Mouse (Mus musculus): ENCODE measurements around the gene Zfp987.
"Not testable (repeated sequence)": the region's sequence is repeated elsewhere in the genome, so short reads cannot be mapped to it uniquely, and the experiment has no call there.

The Zfp987 gene

DNA sequence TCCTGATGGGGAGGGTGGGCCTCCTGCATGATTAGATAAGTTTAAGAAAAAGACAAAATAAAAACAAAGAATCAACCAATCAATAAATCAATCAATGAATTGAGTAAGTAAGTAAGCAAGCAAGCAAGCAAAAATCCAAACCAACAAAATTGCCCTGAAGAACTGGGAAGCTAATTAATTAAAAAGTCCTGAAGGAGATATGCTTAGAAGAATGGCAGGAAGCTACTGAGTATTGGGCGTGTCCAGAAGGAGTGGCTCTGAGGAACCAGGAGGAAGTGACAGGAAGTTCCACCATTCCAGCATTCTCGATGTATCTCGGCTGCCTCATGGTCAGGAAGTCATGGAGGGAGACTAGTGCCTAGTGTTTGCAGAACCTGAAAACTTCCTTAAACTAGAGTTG is at the start of gene Zfp987:
TSS of gene Zfp987 (plus strand) at position 301 of the 400 bp plus-strand sequence.
- not testable (repeated sequence) for DNase-seq (ENCODE audit: low read depth)

DNA sequence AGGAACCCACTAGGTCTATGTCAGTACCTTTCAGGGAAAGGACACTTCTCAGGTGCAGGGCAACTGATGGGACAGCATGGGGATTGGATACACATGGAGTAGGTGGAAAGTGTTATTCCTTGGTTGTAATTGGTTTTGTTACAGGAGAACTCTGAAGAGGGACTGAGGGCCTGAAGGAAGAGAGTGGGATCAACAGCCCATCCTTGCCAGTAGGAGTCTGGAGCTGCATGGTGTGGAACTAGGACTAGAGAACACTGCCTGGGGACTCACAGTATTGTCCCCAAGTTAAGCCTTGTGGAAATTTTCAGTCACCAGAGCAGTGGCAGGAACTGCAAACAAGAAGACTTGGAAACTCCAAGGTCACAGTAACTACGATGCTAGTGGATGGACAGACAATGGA is 44.6 kb upstream of the Zfp987 start:
- not testable (repeated sequence) for DNase-seq (ENCODE audit: low read depth)

DNA sequence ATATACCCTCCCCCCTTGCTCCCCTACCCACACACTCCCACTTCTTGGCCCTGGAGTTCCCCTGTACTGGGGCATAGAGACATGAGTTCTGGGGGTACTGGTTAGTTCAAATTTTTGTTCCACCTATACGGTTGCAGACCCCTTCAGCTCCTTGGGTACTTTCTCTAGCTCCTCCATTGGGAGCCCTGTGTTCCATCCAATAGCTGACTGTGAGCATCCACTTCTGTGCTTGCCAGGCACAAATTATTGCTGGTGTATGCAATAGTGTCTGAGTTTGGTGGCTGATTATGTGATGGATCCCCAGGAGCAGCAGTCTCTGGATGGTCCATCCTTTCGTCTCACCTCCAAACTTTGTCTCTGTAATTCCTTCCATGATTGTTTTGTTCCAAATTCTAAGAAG is 43.7 kb upstream of the Zfp987 start:
- not testable (repeated sequence) for DNase-seq (ENCODE audit: low read depth)

DNA sequence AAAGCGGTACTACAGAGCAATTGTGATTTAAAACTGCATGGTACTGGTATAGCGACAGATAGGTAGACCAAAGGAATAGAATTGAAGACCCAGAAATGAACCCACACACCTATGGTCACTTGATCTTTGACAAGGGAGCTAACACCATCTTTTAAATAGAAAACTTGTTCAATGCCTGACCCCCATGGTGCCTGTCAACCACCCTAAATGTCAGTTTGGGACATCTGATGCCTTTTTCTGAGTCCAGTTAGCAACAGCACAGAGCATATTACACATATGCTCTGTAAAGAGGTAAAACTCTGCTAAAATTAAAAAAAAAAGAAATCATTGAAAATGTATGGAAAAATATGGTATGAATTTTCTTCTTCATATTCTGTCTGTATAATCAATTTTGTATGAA is 41.8 kb upstream of the Zfp987 start:
- DNase-seq (ENCODE audit: low read depth), result no peak

GRCm38 (mm10) chr4:146058646-146059045 is 38.5 kb upstream of the Zfp987 start:
- not testable (repeated sequence) for DNase-seq (ENCODE audit: low read depth)

GRCm38 (mm10) chr4:146059078-146059477 is 38.0 kb upstream of the Zfp987 start:
- not testable (repeated sequence) for DNase-seq (ENCODE audit: low read depth)

DNA sequence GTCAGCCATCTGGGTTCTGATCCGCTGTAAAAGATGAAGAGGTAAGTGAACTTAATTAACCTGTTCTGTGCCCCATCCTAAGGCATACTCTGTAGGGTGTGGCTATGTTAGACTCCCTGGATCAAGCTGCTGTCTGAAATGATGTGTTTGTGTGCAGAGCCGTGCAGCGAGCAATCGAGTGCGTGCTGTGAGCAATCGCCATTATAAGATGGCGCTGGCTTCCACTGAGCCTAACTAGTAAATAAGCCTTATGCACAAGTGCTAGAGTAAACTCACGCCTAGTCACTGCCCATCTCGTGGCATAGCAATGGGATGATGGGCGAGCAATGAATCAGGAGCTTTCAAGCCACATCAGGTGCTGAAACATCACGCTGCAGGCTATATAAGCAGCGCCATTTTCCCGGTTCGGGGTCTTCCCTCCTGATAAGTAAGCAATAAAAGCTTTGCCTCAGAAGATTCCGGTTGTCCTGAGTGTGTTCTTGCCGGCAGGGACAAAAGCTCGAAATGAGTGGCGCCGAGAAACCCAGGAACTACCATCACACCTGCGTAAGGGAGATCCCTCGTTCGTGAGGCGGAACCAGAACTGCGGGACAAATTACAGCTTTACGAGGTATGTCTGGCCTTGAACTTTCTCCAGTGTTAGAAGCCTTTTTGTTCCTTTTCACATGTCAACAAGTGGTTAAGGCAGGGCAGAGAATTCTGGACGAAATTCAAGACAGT is 37.0 kb upstream of the Zfp987 start:
- not testable (repeated sequence) for DNase-seq (ENCODE audit: low read depth)

DNA sequence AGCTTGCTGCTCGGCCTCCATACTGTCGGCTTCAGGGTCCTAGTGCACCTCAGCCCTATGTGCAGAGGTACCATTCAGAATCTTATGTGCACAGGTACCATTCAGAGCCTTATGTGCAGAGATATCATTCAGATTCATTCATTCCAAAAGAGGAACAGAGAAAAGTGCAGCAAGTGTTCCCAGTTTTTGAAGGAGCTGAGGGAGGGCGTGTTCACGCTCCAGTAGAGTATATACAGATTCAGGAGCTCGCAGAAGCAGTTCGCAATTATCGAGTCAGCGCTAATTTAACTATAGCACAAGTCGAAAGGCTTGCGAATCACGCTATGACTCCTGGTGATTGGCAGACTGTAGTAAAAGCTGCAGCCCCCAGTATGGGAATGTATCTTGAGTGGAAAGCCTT is 36.0 kb upstream of the Zfp987 start:
- not testable (repeated sequence) for DNase-seq (ENCODE audit: low read depth)

DNA sequence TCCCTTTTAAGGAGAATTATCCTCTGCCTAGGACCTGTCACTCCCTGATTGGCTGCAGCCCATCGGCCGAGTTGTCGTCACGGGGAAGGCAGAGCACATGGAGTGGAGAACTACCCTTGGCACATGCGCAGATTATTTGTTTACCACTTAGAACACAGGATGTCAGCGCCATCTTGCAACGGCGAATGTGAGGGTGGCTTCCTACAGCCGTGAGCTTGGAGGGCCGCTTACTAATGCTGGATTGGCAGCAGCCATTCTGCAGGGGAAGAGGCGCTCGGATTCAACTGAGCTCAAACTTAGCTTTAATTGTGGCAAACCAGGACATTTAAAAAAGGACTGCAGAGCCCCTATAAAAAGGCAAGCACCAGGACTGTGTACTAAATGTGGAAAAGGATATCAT is 35.1 kb upstream of the Zfp987 start:
- not testable (repeated sequence) for DNase-seq (ENCODE audit: low read depth)

GRCm38 (mm10) chr4:146063001-146063400 is 34.1 kb upstream of the Zfp987 start:
- DNase-seq (ENCODE audit: low read depth), result not testable (repeated sequence)

- not testable (repeated sequence) for DNase-seq (ENCODE audit: low read depth)
Measured at GRCm38 (mm10) chr4:146063621-146064020, 33.5 kb upstream of the Zfp987 start.

DNA sequence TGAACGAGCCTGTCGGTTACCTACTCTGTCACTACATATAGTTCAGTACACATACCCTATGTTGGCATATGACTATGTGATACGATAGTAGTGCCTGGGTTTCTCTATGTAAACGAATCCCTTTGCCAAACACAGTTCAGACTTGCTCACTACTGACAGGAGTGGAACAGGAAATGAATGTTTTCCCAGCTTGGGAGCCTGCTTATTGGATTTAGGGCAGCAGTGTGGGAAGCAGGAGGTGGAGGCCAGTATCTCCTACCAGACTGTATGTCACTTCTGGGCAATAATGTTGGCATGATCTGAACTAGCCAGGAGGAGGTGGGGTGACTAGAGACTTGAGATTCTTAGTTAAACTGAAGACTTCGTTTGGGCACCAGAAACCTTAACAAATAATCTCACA is 32.3 kb upstream of the Zfp987 start:
- DNase-seq (ENCODE audit: low read depth), result not testable (repeated sequence)

DNA sequence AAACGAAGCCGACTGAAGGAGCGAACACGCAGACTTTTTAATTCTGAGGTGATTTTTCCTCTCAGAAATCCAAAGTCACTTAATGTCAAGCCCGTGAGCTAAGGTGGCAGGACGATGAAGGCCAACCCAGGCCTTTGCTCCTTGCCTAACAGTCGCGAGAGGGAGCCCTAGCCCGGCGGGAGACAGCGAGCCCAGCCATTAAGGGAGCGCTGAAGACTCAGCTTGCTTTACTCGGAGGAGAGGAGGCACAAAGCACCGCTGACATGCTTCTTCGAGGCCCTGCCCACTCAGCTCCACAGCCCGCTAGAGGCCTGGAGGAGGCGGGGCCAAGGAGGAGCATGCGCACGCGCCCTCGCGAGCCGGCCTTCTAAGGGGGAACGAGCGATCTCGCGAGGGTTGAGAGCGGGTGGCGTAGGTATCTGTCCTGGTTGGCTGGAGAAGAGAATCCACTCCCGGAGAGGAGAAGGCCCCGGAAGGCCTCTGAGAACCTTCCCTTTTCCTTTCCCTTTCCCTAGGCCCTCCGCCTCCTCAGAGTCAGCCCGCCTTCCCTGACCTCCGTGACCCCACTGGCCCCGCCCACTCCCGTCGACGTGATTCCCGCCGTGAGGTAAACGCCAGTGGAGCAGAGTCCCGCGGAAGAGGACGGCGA is 30.0 kb upstream of the Zfp987 start:
- DNase-seq (ENCODE audit: low read depth), result not testable (repeated sequence)

DNA sequence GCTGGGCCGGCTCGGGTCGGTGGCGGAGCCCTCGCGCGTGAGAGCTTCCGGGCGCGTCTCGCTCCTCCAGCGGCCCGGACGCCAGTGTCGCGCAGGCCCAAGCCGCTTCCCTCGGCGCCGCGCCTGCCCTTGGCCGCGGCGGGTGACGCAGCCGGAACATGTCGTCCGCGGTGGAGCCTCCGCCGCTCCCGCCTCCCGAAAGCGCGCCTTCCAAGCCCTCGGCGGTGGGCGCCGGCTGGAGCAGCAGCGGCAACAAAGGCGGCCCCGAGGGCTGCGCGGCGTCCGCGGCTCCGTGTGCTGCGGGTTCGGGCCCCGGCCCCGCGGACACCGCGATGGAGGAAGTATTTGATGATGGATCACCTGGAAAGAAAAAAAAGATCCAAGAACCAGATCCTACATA is 29.5 kb upstream of the Zfp987 start:
- not testable (repeated sequence) for DNase-seq (ENCODE audit: low read depth)

- not testable (repeated sequence) for DNase-seq (ENCODE audit: low read depth)
Measured at GRCm38 (mm10) chr4:146073264-146073663, 23.8 kb upstream of the Zfp987 start.

DNA sequence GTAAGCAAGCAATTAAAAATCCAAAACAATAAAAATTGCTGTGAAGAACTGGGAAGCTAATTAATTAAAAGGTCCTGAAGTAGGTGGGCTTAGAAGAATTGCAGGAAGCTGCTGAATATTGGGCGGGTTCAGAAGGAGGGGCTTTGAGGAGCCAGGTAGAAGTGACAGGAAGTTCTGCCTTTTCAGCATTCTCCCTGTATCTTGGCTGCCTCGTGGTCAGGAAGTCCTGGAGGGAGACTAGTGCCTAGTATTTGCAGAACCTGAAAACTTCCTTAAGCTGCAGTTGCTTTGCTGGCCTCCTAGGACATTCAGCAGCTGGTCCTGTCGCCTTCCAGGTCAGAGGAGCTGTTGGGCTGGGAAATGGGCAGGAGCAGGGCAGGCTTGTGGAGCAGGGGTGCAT is 4.3 kb downstream of the Zfp987 start:
- not testable (repeated sequence) for DNase-seq (ENCODE audit: low read depth)

- not testable (repeated sequence) for DNase-seq (ENCODE audit: low read depth)
Measured at GRCm38 (mm10) chr4:146156524-146156923, 59.4 kb downstream of the Zfp987 start, which contains the start of gene Zfp600. Zfp600 (plus strand) TSS chr4:146156824.

GRCm38 (mm10) chr4:146162893-146163292 is 65.8 kb downstream of the Zfp987 start:
- not testable (repeated sequence) for DNase-seq (ENCODE audit: low read depth)

DNA sequence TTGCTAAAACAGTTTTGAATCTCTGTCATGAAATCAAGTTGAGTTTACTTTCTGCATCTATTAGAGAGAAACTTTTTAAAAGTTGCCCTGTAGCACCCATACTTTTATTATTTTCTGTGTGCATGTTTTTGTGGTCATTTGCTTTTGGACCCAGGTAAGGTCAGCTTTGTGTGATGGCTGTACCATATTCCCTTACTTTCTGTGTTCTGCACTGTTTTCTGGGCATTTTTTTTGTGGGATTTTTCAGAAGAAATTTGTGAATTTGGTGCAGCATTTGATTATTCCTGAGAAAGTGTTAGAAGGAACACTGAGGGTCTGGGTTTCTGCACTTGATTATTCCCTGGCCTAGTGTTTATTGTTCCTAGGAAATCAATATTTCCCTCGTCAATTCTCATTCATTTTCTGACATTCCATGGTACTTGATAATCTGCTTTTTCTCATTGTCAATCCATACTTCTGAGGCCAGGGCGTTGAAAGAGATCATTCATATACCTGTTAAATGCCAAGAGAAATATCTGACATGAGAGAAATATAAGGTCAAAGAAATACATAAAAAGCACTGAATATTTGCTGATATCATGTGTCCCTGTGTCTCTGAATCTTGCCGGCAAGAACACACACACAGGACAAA is 70.2 kb downstream of the Zfp987 start:
- DNase-seq (ENCODE audit: low read depth), result not testable (repeated sequence)

DNA sequence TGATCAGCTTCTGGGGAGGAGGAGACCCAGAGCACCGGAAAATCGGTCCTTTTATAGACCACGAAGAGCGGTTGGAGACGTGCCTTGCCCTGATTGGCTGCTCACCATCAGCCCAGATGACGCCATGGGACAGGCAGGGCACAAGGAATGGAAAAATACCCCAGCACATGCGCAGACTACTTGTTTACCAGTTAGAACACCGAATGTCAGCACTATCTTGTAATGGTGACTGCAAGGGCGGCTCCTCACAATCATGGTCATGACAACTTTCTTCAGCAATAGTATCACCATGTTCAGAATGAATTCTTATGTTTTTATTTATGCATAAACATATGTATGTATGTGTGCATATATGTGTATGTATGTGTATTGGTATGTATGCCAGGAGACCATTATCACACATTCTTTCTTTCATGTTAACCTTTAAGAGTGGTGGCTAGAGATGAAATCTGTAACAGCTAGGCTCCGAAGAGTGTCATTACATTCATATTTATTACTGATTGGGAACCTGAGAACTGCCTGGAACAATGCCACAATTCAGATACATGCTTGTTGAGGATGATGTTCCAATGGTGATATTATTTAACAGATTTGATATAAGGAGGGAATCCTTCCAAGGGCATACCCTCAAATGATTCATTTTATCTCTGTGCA is 70.9 kb downstream of the Zfp987 start:
- DNase-seq (ENCODE audit: low read depth), result peak; percentile 17

GRCm38 (mm10) chr4:146168730-146169215 is 71.7 kb downstream of the Zfp987 start:
- DNase-seq (ENCODE audit: low read depth), result not testable (repeated sequence)

Data from naive thymus-derived CD4-positive, alpha-beta T cell, adult 2 months (primary cell).